Mouse (Mus musculus) embryo, embryonic 9.5 days (tissue): ENCODE measurements at regions not wholly inside any gene's neighbourhood (a gene's known extent, or its start where the extent isn't known, plus 50 kb on each side); places are given as distances from the start of the nearest gene placed in this dataset.

Experiments
- DNase-seq: peaks from one replicate; pipeline ENCODE4 v3.0.0-alpha.2; 2017; ENCODE audit errors: extremely low spot score

- no peak for DNase-seq
Measured at GRCm38 (mm10) chr15:87229951-87230350, 314.1 kb upstream of the Fam19a5 start.

GRCm38 (mm10) chr15:87236096-87236495 lies 308.0 kb upstream of the Fam19a5 start:
- no peak for DNase-seq

GRCm38 (mm10) chr15:87239057-87239456 lies 305.0 kb upstream of the Fam19a5 start:
- no peak for DNase-seq

- DNase-seq: no peak
Measured at GRCm38 (mm10) chr15:87261497-87261896, 282.6 kb upstream of the Fam19a5 start.

- DNase-seq: no peak
Measured at GRCm38 (mm10) chr15:87264906-87265305, 279.2 kb upstream of the Fam19a5 start.

- no peak for DNase-seq
Measured at GRCm38 (mm10) chr15:87290987-87291529, 253.0 kb upstream of the Fam19a5 start.

- no peak for DNase-seq
Measured at GRCm38 (mm10) chr15:87319896-87320295, 224.2 kb upstream of the Fam19a5 start.

GRCm38 (mm10) chr15:87321067-87321985 lies 222.8 kb upstream of the Fam19a5 start:
- no peak for DNase-seq

GRCm38 (mm10) chr15:87325389-87325788 lies 218.7 kb upstream of the Fam19a5 start:
- DNase-seq: no peak

- no peak for DNase-seq
Measured at GRCm38 (mm10) chr15:87326281-87326680, 217.8 kb upstream of the Fam19a5 start.

GRCm38 (mm10) chr15:87332441-87332840 lies 211.7 kb upstream of the Fam19a5 start:
- DNase-seq: no peak

- no peak for DNase-seq
Measured at GRCm38 (mm10) chr15:87333527-87333926, 210.6 kb upstream of the Fam19a5 start.

GRCm38 (mm10) chr15:87334430-87334829 lies 209.7 kb upstream of the Fam19a5 start:
- DNase-seq: peak; percentile 24

GRCm38 (mm10) chr15:87335324-87335723 lies 208.8 kb upstream of the Fam19a5 start:
- no peak for DNase-seq

- DNase-seq: no peak
Measured at GRCm38 (mm10) chr15:87335737-87336136, 208.4 kb upstream of the Fam19a5 start.

- no peak for DNase-seq
Measured at GRCm38 (mm10) chr15:87339904-87340303, 204.2 kb upstream of the Fam19a5 start.

GRCm38 (mm10) chr15:87342656-87343055 lies 201.4 kb upstream of the Fam19a5 start:
- no peak for DNase-seq

GRCm38 (mm10) chr15:87345826-87346225 lies 198.3 kb upstream of the Fam19a5 start:
- no peak for DNase-seq

- DNase-seq: no peak
Measured at GRCm38 (mm10) chr15:87349533-87350247, 194.4 kb upstream of the Fam19a5 start.

- no peak for DNase-seq
Measured at GRCm38 (mm10) chr15:87352812-87353211, 191.3 kb upstream of the Fam19a5 start.

GRCm38 (mm10) chr15:87353886-87354285 lies 190.2 kb upstream of the Fam19a5 start:
- DNase-seq: no peak

- no peak for DNase-seq
Measured at GRCm38 (mm10) chr15:87360457-87360856, 183.6 kb upstream of the Fam19a5 start.
